Mouse (Mus musculus) midbrain, embryonic 14.5 days (tissue): ENCODE data around the gene Tcf25. TPM values are rescaled to one million over a fixed set of nuclear protein-coding genes. Genes with fewer than 3 reads are reported as not detected.

ENCODE experiments used
- ATAC-seq: fragments of 200-750 bp; cut with Nextera tagmentation; 2 replicates; pipeline ENCODE4 v1.8.0; 2017; ENCODE audit warnings: moderate number of reproducible peaks, moderate library complexity; ENCODE audit not compliant: low FRiP score, low TSS enrichment
- DNase-seq: peaks from one replicate; pipeline ENCODE4 v3.0.0-alpha.2; 2015
- H3K27ac ChIP-seq: fragments of 300-500 bp; sonication (generic); replicated peaks from 2 replicates; pipeline ENCODE4 v1.5.1; 2014; ENCODE audit warnings: mild to moderate bottlenecking, low read depth, low read length, moderate library complexity
- H3K27me3 ChIP-seq: fragments of 300-500 bp; sonication (generic); 2 replicates; pipeline ENCODE4 v1.6.1; 2014; ENCODE audit warnings: low read length, control low read depth, mixed read lengths; ENCODE audit not compliant: control insufficient read depth, insufficient read depth
- H3K36me3 ChIP-seq: fragments of 300-500 bp; sonication (generic); 2 replicates; pipeline ENCODE4 v1.6.1; 2014; ENCODE audit warnings: low read length, control low read depth; ENCODE audit not compliant: control insufficient read depth, insufficient read depth
- H3K4me1 ChIP-seq: fragments of 300-500 bp; sonication (generic); 2 replicates; pipeline ENCODE4 v1.6.1; 2014; ENCODE audit warnings: mild to moderate bottlenecking, antibody characterized with exemption, low read length, control low read depth; ENCODE audit not compliant: control insufficient read depth, insufficient read depth
- H3K4me2 ChIP-seq: fragments of 300-500 bp; sonication (generic); 2 replicates; pipeline ENCODE4 v1.6.1; 2014; ENCODE audit warnings: mild to moderate bottlenecking, low read length, moderate library complexity
- H3K4me3 ChIP-seq: fragments of 300-500 bp; sonication (generic); replicated peaks from 2 replicates; pipeline ENCODE4 v1.5.1; 2014; ENCODE audit warnings: low read depth, low read length
- H3K9ac ChIP-seq: fragments of 300-500 bp; sonication (generic); replicated peaks from 2 replicates; pipeline ENCODE4 v1.6.1; 2014; ENCODE audit warnings: mild to moderate bottlenecking, low read length, moderate library complexity
- H3K9me3 ChIP-seq: fragments of 300-500 bp; sonication (generic); 2 replicates; pipeline ENCODE4 v1.6.1; 2016; ENCODE audit warnings: low read length, control low read depth, mixed read lengths; ENCODE audit not compliant: control insufficient read depth
- WGBS: fragments of 180-500 bp; shearing (Covaris S2); extraction: QIAGEN DNeasy Blood & Tissue Kit; methylation state at CpG from one replicate; pipeline ENCODE4 v1.1.7; 2014; 5-methylcytosine and 5-hydroxymethylcytosine counted together
- polyA plus RNA-seq: library from polyadenylated mRNA; unstranded; fragments of >200 nt; fragmentation: Nextera tagmentation; extraction: Ambion mirVana; gene quantifications from 2 replicates; pipeline ENCODE4 v1.2.1, GENCODE M21; 2014

Gene Tcf25
- polyA plus RNA-seq, 1 experiment from 2014 or later = 294 TPM

DNA sequence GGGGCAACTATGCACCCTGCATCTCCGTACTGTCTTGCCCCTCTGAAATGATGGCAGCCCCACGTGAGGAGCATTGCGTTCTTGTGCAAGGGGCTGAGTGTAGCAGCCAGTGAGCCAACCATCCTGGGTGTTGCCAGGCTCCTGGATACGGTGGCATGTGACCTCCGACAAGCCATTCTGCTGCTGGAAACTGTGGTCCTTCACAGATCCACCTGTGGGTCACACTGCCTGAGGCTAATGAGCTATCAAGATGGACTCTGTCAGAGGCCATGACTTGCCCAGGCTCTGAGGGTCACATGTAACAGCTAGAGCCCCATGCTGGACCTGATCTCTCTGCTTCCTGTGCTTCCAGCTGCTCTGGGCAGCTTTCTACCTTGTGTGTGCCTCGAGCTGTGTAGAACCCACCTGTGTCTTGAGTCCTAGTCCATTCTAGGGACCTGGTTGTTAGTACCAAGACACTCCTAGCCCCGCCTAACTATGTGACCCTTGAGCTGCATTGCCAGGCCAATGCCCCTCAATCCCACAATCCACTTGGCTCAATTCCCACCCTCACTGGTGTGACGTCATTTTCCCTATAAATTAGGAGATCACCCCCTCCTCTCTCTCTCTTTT lies 43.5 kb downstream of the Tcf25 start:
- H3K27ac ChIP-seq = no peak overlapping the region
- H3K27me3 ChIP-seq = no peaks in the 10 kb centered on the region
- 75% methylated on average over 8 of the region's 8 CpGs for WGBS
- DNase-seq (no peak), ATAC-seq (no peak)
- 0 out of 2 replicates have a peak overlapping the region, but pooled peaks have one; percentile 7 for H3K4me3 ChIP-seq
- H3K4me1 ChIP-seq = peaks cover 20% of the 10 kb centered on the region
- H3K9me3 ChIP-seq = no peaks in the 10 kb centered on the region
- H3K9ac ChIP-seq = peak overlapping the region; percentile 14; the same call in 1 of the 2 replicates
- H3K36me3 ChIP-seq = peaks cover 58% of the 10 kb centered on the region
- peak overlapping the region; percentile 95 for H3K4me2 ChIP-seq

GRCm38 (mm10) chr8:123419711-123420110 lies 46.2 kb downstream of the Tcf25 start:
- Histone ChIP-seq H3K27me3 (no peaks in the 10 kb centered on the region), H3K4me3 (no peak overlapping the region), H3K36me3 (peaks cover 71% of the 10 kb centered on the region), H3K9ac (no peak overlapping the region), H3K9me3 (no peaks in the 10 kb centered on the region), H3K27ac (no peak overlapping the region), H3K4me1 (peaks cover 20% of the 10 kb centered on the region), H3K4me2 (no peak overlapping the region)
- DNase-seq = no peak
- 93% methylated on average over 4 of the region's 4 CpGs for WGBS
- no peak for ATAC-seq

DNA sequence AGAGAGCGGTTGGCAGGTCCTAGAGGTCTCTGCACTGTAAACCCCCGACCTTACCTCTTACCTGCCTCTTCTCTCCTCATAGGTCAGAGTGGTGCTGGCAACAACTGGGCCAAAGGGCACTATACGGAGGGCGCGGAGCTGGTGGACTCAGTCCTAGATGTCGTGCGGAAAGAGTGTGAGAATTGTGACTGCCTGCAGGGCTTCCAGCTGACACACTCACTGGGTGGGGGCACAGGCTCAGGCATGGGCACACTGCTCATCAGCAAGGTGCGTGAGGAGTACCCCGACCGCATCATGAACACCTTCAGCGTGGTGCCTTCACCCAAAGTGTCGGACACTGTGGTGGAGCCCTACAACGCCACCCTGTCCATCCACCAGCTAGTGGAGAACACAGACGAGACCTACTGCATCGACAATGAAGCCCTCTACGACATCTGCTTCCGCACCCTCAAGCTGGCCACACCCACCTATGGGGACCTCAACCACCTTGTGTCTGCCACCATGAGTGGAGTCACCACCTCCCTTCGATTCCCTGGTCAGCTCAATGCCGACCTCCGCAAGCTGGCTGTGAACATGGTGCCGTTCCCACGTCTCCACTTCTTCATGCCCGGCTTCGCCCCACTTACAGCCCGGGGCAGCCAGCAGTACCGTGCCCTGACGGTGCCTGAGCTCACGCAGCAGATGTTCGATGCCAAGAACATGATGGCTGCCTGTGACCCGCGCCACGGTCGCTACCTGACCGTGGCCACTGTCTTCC lies 47.1 kb downstream of the Tcf25 start:
- DNase-seq = no peak
- Histone ChIP-seq H3K9me3 (no peaks in the 10 kb centered on the region), H3K36me3 (peaks cover 71% of the 10 kb centered on the region), H3K4me3 (no peak overlapping the region), H3K9ac (no peak overlapping the region), H3K27ac (no peak overlapping the region), H3K4me1 (peaks cover 18% of the 10 kb centered on the region), H3K27me3 (no peaks in the 10 kb centered on the region), H3K4me2 (no peak overlapping the region)
- no peak; the same call in 1 of the 2 replicates for ATAC-seq
- 96% methylated on average over 34 of the region's 34 CpGs for WGBS

- no peak for ATAC-seq
- H3K4me2 ChIP-seq = no peak overlapping the region
- H3K27me3 ChIP-seq = no peaks in the 10 kb centered on the region
- DNase-seq = no peak
- peaks cover 11% of the 10 kb centered on the region for H3K4me1 ChIP-seq
- WGBS = 92% methylated on average over 19 of the region's 19 CpGs
- no peak overlapping the region for H3K27ac ChIP-seq
- H3K36me3 ChIP-seq = peaks cover 71% of the 10 kb centered on the region
- H3K4me3 ChIP-seq = no peak overlapping the region
- H3K9me3 ChIP-seq = 0 out of 2 replicates have a peak, but pooled peaks cover under 1% of the 10 kb centered on the region
- H3K9ac ChIP-seq = no peak overlapping the region
Observed at GRCm38 (mm10) chr8:123421325-123421724, 47.8 kb downstream of the Tcf25 start.

GRCm38 (mm10) chr8:123422056-123422780 lies 48.7 kb downstream of the Tcf25 start:
- 19% methylated on average over 16 of the region's 17 CpGs for WGBS
- Histone ChIP-seq H3K27me3 (no peaks in the 10 kb centered on the region), H3K4me3 (no peak overlapping the region), H3K9ac (no peak overlapping the region), H3K36me3 (peaks cover 62% of the 10 kb centered on the region), H3K4me1 (peaks cover 2% of the 10 kb centered on the region), H3K4me2 (peak overlapping the region; percentile 36), H3K9me3 (peaks cover 9% of the 10 kb centered on the region), H3K27ac (0 out of 2 replicates have a peak overlapping the region, but pooled peaks have one; percentile 37)
- peak; percentile 60; the same call in 1 of the 2 replicates for ATAC-seq
- peak; percentile 88 for DNase-seq

DNA sequence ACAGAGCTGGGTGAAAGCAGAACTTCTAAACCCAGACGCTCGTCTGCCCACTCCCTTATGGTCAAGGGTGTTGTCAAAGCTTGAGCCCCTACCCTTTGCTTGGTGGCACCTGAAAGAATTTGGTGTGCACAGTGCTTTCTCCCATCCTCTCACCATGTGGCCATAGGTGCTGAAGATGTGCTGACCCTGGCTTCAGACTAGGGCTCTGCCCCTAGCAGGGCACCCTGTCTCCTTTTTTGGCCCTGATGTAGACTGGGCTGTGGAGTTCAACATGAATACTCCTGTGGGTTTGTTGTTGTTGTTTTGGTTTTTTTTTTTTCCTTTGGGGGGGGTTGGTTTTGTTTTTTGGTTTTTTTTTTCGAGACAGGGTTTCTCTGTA lies 49.2 kb downstream of the Tcf25 start:
- H3K36me3 ChIP-seq = peaks cover 59% of the 10 kb centered on the region
- WGBS = 23% methylated on average over 3 of the region's 3 CpGs
- no peak for DNase-seq
- no peaks in the 10 kb centered on the region for H3K4me1 ChIP-seq
- H3K27ac ChIP-seq = 0 out of 2 replicates have a peak overlapping the region, but pooled peaks have one; percentile 4
- no peak overlapping the region for H3K4me3 ChIP-seq
- H3K9me3 ChIP-seq = peaks cover 14% of the 10 kb centered on the region
- H3K27me3 ChIP-seq = no peaks in the 10 kb centered on the region
- ATAC-seq = peak; percentile 16; the same call in 1 of the 2 replicates
- no peak overlapping the region for H3K9ac ChIP-seq
- H3K4me2 ChIP-seq = no peak overlapping the region

DNA sequence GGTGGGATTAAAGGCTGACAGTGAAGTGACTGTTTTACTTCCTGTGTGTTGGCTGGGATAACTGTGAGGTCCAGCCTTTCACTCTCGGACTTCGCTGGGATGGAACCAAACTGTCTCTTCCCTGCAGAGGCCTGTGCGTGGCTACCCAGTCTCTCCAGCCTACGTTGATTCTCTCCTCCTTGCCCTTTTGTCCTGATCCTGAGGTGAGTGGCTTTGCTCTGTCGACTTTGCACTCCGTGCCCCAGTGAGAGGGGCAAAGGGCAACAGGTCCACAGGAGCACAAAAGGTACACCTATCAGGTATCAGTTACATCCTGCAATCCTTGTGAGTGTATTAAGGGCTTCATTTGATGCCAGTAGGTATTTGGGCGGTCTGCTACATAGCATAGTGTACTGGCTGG lies 49.9 kb downstream of the Tcf25 start, which contains the start of gene Def8:
Def8 (plus strand) TSS at position 87 of the 400 bp plus-strand sequence.
- Histone ChIP-seq H3K27me3 (no peaks in the 10 kb centered on the region), H3K9ac (no peak within 1 kb of the TSS), H3K36me3 (peaks cover 52% of the 10 kb centered on the region), H3K9me3 (peaks cover 21% of the 10 kb centered on the region), H3K4me2 (peak within 1 kb of the TSS; percentile 36), H3K4me3 (no peak within 1 kb of the TSS), H3K4me1 (no peaks in the 10 kb centered on the region), H3K27ac (0 out of 2 replicates have a peak within 1 kb of the TSS, but pooled peaks have one; percentile 4)
- ATAC-seq (no peak), DNase-seq (no peak)
- WGBS = 80% methylated on average over 7 of the region's 7 CpGs
